Mouse (Mus musculus) neural tube, embryonic 15.5 days (tissue): ENCODE results near the gene Nyx. TPM values are rescaled to one million over a fixed set of nuclear protein-coding genes. Genes with fewer than 3 reads are reported as not detected.

Experiments
- ATAC-seq: fragments of 200-750 bp; cut with Nextera tagmentation; 2 replicates; pipeline ENCODE4 v1.8.0; 2017; ENCODE audit warnings: mild to moderate bottlenecking, moderate TSS enrichment, moderate library complexity; ENCODE audit not compliant: low FRiP score
- H3K27ac ChIP-seq: fragments of 300-500 bp; sonication (generic); replicated peaks from 2 replicates; pipeline ENCODE4 v1.5.1; 2015; ENCODE audit warnings: mild to moderate bottlenecking, inconsistent platforms
- H3K27me3 ChIP-seq: fragments of 300-500 bp; sonication (generic); replicated peaks from 2 replicates; pipeline ENCODE4 v1.6.1; 2015; ENCODE audit warnings: inconsistent platforms
- H3K36me3 ChIP-seq: fragments of 300-500 bp; sonication (generic); 2 replicates; pipeline ENCODE4 v1.6.1; 2015; ENCODE audit warnings: inconsistent platforms
- H3K4me1 ChIP-seq: fragments of 300-500 bp; sonication (generic); 2 replicates; pipeline ENCODE4 v1.6.1; 2015; ENCODE audit warnings: inconsistent platforms
- H3K4me2 ChIP-seq: fragments of 300-500 bp; sonication (generic); 2 replicates; pipeline ENCODE4 v1.6.1; 2015; ENCODE audit warnings: inconsistent platforms, mild to moderate bottlenecking, moderate library complexity
- H3K4me3 ChIP-seq: fragments of 300-500 bp; sonication (generic); replicated peaks from 2 replicates; pipeline ENCODE4 v1.5.1; 2015; ENCODE audit warnings: mild to moderate bottlenecking, inconsistent platforms
- H3K9ac ChIP-seq: fragments of 300-500 bp; sonication (generic); replicated peaks from 2 replicates; pipeline ENCODE4 v1.6.1; 2015; ENCODE audit warnings: mild to moderate bottlenecking, inconsistent platforms
- H3K9me3 ChIP-seq: fragments of 300-500 bp; sonication (generic); replicated peaks from 2 replicates; pipeline ENCODE4 v1.6.1; 2016; ENCODE audit warnings: inconsistent platforms
- WGBS: fragments of 180-500 bp; shearing (Covaris S2); methylation state at CpG from one replicate; pipeline ENCODE4 v1.1.7; 2015; ENCODE audit warnings: mixed read lengths; 5-methylcytosine and 5-hydroxymethylcytosine counted together
- polyA plus RNA-seq: library from polyadenylated mRNA; unstranded; fragments of >200 nt; fragmentation: Nextera tagmentation; extraction: Ambion mirVana; gene quantifications from 2 replicates; pipeline ENCODE4 v1.2.1, GENCODE M21; 2015

Gene Nyx
- polyA plus RNA-seq, 1 experiment from 2014 or later, result 0.27 TPM

DNA sequence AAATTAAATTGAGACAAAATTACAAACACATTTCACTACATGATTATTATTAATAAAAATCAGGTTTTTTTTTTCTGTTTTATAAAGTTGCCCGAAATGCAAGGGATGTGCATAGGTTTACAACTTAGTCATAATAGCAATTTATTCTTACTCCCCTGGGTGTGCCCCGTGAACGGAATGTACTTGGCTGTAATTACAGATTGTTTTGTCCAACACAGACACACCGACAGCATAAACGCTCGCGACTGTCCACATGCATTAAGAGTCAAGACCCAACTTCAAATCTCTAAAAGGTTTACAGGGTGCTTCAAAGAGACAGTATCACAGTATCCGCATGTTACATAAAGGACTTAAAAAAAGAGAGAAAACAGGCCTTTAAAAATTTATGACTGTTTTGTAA lies 55.4 kb downstream of the Nyx start:
- 79% methylated on average over 8 of the region's 8 CpGs for WGBS
- no peaks in the 10 kb centered on the region for H3K27me3 ChIP-seq
- ATAC-seq, result no peak

More for the DNA sequence above, 55.4 kb downstream of the Nyx start:
- H3K27ac ChIP-seq, result no peak overlapping the region
- no peaks in the 10 kb centered on the region for H3K4me1 ChIP-seq
- no peak overlapping the region for H3K9ac ChIP-seq
- no peaks in the 10 kb centered on the region for H3K9me3 ChIP-seq
- H3K4me2 ChIP-seq, result no peak overlapping the region
- no peaks in the 10 kb centered on the region for H3K36me3 ChIP-seq
- H3K4me3 ChIP-seq, result no peak overlapping the region

Other genes starting within 250 kb of the Nyx start
- gene Ddx3x, start 185.1 kb upstream of the Nyx start, polyA plus RNA-seq, result 85.8 and 102 TPM in 2 replicates
- gene Gpr34, start 166.0 kb downstream of the Nyx start, polyA plus RNA-seq, result 2.7 and 3.3 TPM in 2 replicates
- 0.37 and 0.49 TPM in 2 replicates for gene Gpr82, start 195.3 kb downstream of the Nyx start, polyA plus RNA-seq